Mouse (Mus musculus) ES-E14 (cell line): ENCODE measurements around the gene Mall. TPM values are rescaled to one million over a fixed set of nuclear protein-coding genes. Genes with fewer than 3 reads are reported as not detected.

Experiments
- DNase-seq: peaks from one replicate; pipeline ENCODE4 v3.0.0-alpha.2; 2013; ENCODE audit warnings: low read depth, low spot score
- H3K27ac ChIP-seq: 2 replicates; pipeline ENCODE4 v1.5.1; 2012; ENCODE audit warnings: low read depth, mild to moderate bottlenecking, low read length, moderate library complexity, mixed read lengths; ENCODE audit not compliant: poor library complexity, insufficient read depth, severe bottlenecking
- H3K36me3 ChIP-seq: 2 replicates; pipeline ENCODE4 v1.6.1; 2012; ENCODE audit warnings: mild to moderate bottlenecking, low read length, moderate library complexity, mixed read lengths; ENCODE audit not compliant: control insufficient read depth, poor library complexity, insufficient read depth, severe bottlenecking
- H3K4me1 ChIP-seq, 2 experiments: fragments of 150-350 bp in 1 of 2; sonication (generic) in 1 of 2; 2 replicates each; pipeline ENCODE4 v1.6.1; 2012; ENCODE audit warnings: low read length in 2 of 2, mild to moderate bottlenecking in 1 of 2, mixed read lengths in 1 of 2; ENCODE audit not compliant: control insufficient read depth in 2 of 2, insufficient read depth in 2 of 2, poor library complexity in 1 of 2
- H3K4me3 ChIP-seq, 2 experiments: fragments of 150-350 bp in 1 of 2; sonication (generic) in 1 of 2; 2 replicates each; pipeline ENCODE4 v1.5.1; 2012; ENCODE audit warnings: low read length in 2 of 2, low read depth in 1 of 2, mild to moderate bottlenecking in 1 of 2, mixed read lengths in 1 of 2; ENCODE audit not compliant: insufficient read depth in 1 of 2, poor library complexity in 1 of 2, severe bottlenecking in 1 of 2
- H3K9ac ChIP-seq: 2 replicates; pipeline ENCODE4 v1.6.1; 2012; ENCODE audit warnings: low read depth, mild to moderate bottlenecking, low read length, mixed read lengths; ENCODE audit not compliant: poor library complexity, insufficient read depth, severe bottlenecking
- H3K9me3 ChIP-seq: fragments of 150-350 bp; sonication (generic); 2 replicates; pipeline ENCODE4 v1.6.1; 2012; ENCODE audit warnings: low read depth, mild to moderate bottlenecking, low read length; ENCODE audit not compliant: control insufficient read depth, insufficient read depth
- CHD2 ChIP-seq: IDR thresholded peaks from 2 replicates; pipeline ENCODE4 v1.6.1; 2014; ENCODE audit warnings: mild to moderate bottlenecking, low read depth, low read length, inconsistent platforms
- HCFC1 ChIP-seq: IDR thresholded peaks from 2 replicates; pipeline ENCODE4 v1.6.1; 2012; ENCODE audit warnings: low read length, inconsistent platforms, borderline replicate concordance; ENCODE audit not compliant: insufficient read depth
- MAFK ChIP-seq: IDR thresholded peaks from 2 replicates; pipeline ENCODE4 v1.6.1; 2014; ENCODE audit warnings: mild to moderate bottlenecking, low read depth, low read length, inconsistent platforms; ENCODE audit not compliant: insufficient read depth
- ZC3H11A ChIP-seq: IDR thresholded peaks from 2 replicates; pipeline ENCODE4 v1.6.1; 2012; ENCODE audit warnings: low read depth, mild to moderate bottlenecking, inconsistent platforms, low read length, borderline replicate concordance
- ZNF384 ChIP-seq: IDR thresholded peaks from 2 replicates; pipeline ENCODE4 v1.6.1; 2012; ENCODE audit warnings: low read depth, low read length, inconsistent platforms
- in situ Hi-C, 2 experiments: fragments of 600-800 bp; cut with MboI; formaldehyde crosslinking; loops; one replicate each; pipeline ENCODE4 v1.15.1; 2025; ENCODE audit warnings: low sequenced_read_pairs in 2 of 2, inconsistent platforms in 1 of 2; ENCODE audit not compliant: unreplicated experiment in 2 of 2
- total RNA-seq: library from RNA; depleted of rRNA; stranded (reverse); fragments of 300-350 nt; gene quantifications from 2 replicates; pipeline ENCODE4 v1.2.3, GENCODE M21; 2012

The Mall gene
- total RNA-seq, 1 experiment, result 0.85 TPM

DNA sequence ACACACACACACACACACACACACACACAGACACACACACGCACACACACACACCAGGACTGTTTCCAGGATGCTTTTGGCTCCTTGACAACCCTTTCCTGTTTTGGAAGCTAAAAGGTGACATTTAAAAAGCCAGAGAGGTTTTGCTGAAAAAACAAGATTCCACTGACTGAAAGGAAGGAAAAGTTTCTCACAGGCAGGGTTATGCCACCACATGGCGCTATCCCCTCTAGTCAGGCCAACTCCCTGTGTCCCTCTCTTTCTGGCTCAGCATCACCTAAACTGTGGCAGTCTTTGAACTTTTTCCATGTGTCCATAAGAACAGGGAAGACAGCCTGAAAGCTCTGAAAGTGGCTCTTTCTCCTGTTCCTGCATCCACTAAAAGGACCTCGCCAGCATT is 8.2 kb upstream of the Mall start:
- no peaks in the 10 kb centered on the region for H3K9me3 ChIP-seq
- no peak overlapping the region for H3K27ac ChIP-seq
- H3K36me3 ChIP-seq, result no peaks in the 10 kb centered on the region
- no peak for DNase-seq
- in situ Hi-C loops, result no loop called here
- H3K9ac ChIP-seq, result no peak overlapping the region
- no peaks in the 10 kb centered on the region for H3K4me1 ChIP-seq
- H3K4me3 ChIP-seq, result no peak overlapping the region
- TF ChIP-seq HCFC1 (no peak), CHD2 (no peak), ZC3H11A (no peak), ZNF384 (no peak), MAFK (no peak)

DNA sequence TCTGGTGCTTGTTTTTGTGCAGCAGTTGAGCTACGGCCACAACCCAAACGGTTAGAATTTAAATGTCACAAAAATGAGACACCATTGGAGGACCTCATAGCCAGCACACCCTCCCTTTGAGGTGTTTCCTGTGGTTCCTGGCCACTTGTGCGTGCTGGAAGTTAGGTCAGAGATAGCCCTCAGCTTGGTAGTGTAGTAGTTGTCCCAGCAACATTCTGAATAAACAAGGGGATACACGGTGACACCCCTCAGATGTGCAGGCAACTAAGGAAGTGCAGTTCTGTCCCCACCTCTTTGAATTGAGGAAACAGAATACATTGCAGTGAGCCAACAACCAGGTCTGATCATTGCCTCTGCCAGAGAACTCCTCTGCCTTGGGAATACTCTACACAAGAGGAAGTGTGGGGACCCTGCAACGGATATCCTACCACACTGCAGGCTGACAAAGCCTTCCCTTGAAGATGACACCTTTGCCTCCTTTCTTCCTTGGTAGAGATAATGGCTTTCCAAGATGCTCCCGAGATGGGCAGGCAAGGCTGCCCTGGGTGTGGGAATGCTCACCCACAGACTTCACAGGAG is 7.0 kb upstream of the Mall start:
- in situ Hi-C loops, result no loop called here

DNA sequence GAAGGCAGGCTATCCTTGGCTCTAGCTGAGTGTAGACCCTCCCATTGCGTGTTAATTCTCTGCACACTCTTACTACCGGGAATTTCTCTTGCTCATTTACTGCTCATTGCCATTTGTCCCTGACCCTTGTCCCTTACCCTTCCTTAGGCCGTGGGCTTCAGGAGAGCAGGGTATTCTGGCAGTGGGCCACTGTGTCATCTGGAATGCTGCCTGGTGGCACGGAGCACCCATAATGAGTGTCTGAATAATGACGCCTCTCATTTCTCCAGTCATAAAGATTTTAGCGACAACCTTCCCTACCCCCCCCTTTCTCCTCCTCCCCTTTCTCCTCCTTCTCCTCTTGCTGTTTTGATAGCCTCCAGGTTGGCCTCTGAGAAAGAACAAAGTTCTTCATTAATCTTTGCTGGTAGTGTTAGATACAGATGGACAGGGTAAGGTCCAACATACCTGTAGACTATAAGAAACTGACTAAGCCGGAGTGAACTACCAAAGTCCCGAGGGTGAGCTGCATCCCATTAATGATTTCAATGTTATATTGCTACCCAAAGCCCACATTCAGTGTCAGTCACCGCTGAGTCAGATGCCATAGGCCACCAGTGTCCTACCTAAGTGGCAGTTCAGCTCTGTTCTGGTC is 5.9 kb upstream of the Mall start:
- in situ Hi-C loops, result no loop called here
- no peak for TF ChIP-seq MAFK
- Histone ChIP-seq H3K4me3 (no peak overlapping the region), H3K27ac (no peak overlapping the region), H3K4me1 (peaks cover 1% of the 10 kb centered on the region in 2 experiments; a peak in 3 of 4 replicates), H3K36me3 (no peaks in the 10 kb centered on the region), H3K9ac (no peak overlapping the region), H3K9me3 (no peaks in the 10 kb centered on the region)
- DNase-seq, result no peak

More for the DNA sequence above, 7.0 kb upstream of the Mall start:
- Histone ChIP-seq H3K4me1 (no peaks in the 10 kb centered on the region), H3K9me3 (no peaks in the 10 kb centered on the region), H3K9ac (no peak overlapping the region), H3K27ac (no peak overlapping the region), H3K4me3 (no peak overlapping the region), H3K36me3 (no peaks in the 10 kb centered on the region)
- no peak for DNase-seq
- TF ChIP-seq CHD2 (no peak), ZNF384 (no peak), ZC3H11A (no peak), MAFK (no peak), HCFC1 (no peak)

DNA sequence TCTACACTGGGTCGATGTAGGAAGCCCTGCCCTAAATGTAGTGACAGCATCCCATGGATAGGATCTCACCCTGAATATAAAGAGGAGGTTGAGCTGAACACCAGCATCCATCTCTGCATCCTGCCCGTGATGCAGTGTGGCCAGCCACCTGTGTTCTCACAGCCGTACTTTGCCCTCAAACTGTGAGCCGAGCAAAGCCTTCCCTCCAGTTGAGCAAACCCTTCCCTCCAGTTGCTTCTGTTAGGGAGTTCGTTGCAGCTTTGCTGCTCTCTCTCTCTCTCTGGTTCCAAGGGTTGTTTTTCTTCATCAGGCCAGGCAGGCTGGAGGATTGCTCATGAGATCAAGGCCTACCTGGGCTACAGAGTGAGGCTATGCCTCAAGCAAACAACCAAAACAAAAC is 5.2 kb upstream of the Mall start:
- TF ChIP-seq ZC3H11A, result no peak
- H3K4me1 ChIP-seq, result peaks cover 6 to 8% of the 10 kb centered on the region in 2 experiments; a peak in 3 of 4 replicates
- no peaks in the 10 kb centered on the region for H3K36me3 ChIP-seq
- no peak overlapping the region for H3K9ac ChIP-seq
- no peaks in the 10 kb centered on the region for H3K9me3 ChIP-seq
- no peak overlapping the region for H3K4me3 ChIP-seq
- in situ Hi-C loops, result no loop called here
- no peak for DNase-seq
- H3K27ac ChIP-seq, result no peak overlapping the region

DNA sequence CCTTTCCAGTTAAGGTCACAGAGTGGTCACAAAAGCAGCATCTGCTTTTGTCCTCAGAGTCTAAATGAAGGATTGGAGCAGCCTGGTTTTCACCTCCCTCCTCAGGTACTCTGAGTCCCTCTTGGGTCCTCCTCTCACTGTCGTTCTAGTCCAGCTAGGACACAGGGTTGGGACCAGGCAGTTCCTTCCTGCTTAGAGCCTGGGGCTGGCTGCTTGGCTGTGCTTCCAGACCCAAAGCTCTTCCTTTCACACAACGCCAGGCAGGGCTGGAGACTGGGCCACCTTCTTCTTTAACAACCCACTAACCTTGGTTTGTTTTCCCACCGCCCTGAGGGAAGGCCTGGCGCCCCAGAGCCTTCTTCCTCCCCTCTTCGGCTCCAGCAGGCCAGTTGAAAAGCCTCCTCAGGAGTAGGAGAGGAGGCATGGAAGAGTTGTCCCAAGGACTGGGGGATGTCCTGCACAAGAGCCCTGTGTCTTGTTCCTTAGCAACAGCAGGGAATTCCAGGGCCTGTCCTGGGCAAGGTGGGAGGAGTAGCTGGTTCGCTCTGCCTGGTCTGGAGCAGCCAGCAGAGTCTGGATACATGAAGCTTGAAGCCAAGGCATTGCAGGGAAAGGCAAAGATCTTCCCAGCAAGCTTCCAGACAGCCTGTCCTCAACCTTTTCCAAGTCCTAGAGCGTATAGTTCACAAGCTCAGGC is 717 bp upstream of the Mall start:
- in situ Hi-C loops, result no loop called here
- no peak for DNase-seq
- Histone ChIP-seq H3K4me1 (peaks cover 6 to 22% of the 10 kb centered on the region in 2 experiments; a peak in 3 of 4 replicates), H3K4me3 (no peak overlapping the region), H3K27ac (no peak overlapping the region), H3K9me3 (no peaks in the 10 kb centered on the region), H3K36me3 (no peaks in the 10 kb centered on the region), H3K9ac (no peak overlapping the region)
- TF ChIP-seq ZNF384 (no peak), MAFK (no peak), CHD2 (no peak), ZC3H11A (no peak), HCFC1 (no peak)
